Mouse (Mus musculus) CD8-positive naive resting alpha-beta T cell, adult 57 days (primary cell): ENCODE results near the gene Actr3b. TPM values are rescaled to one million over a fixed set of nuclear protein-coding genes. Genes with fewer than 3 reads are reported as not detected.

Source experiments
- total RNA-seq: library from RNA; stranded (reverse); gene quantifications from one replicate; pipeline ENCODE4 v1.2.4, GENCODE M21; 2023

The Actr3b gene
- total RNA-seq, result 1.3 TPM

DNA sequence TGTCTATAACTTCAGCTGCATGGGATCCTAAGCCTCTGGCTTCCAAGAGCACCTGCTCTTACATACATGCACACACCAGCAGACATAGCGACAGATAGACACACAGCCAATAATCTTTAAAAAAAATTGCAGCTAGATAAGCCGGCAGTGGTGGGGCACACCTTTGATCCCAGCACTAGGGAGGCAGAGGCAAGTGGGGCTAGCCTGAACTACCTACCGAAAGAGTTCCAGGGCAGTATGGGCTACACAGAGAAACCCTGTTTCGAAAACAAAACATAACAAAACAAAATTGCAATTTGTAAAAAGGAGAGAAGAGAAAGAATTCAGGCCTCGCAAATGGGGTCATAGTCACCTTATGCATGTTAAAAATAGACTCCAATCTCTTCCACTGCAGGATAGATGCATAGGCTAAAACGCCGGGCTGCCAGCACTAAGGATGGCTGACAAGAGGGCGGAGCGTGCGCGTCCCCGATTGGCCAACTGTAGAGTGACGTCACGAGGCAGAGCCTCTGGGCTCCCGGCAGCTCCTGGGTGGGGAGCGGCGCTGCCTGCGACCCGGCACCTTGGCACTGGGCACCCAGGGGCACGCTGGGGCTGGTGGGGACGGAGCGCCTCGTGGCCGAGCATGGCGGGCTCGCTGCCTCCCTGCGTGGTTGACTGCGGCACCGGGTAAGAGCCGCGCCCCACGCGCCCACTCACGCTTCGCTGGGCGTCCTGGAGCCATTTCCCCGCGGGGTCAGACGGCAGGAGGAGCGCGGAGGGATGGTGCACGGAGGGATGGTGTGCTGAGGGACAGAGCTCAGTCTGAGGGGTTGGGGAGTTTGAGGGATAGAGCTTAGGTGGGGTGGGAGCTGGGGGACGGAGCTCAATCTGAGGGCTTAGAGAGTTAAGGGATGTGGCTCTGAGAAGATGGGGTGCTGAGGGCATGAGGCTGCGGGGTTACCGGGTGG, at the start of gene Actr3b:
Gene Actr3b, plus strand, starts transcription at position 538 of the 950 bp plus-strand sequence.

Other genes with a start within 250 kb of the Actr3b start
- not detected for gene Cct8l1, start 243.9 kb upstream of the Actr3b start, total RNA-seq
- 9.6 TPM for gene Xrcc2, start 54.2 kb upstream of the Actr3b start, total RNA-seq
- gene Gm21663, start 182.4 kb downstream of the Actr3b start, total RNA-seq, result not detected
- gene Gm21671, start 194.4 kb downstream of the Actr3b start, total RNA-seq, result not detected
- gene Gm21680, start 212.7 kb downstream of the Actr3b start, total RNA-seq, result not detected
- gene Gm21698, start 228.7 kb downstream of the Actr3b start, total RNA-seq, result not detected
- gene Gm1979, start 244.8 kb downstream of the Actr3b start, total RNA-seq, result not detected